Mouse (Mus musculus) intestine, embryonic 14.5 days (tissue): ENCODE measurements at regions not wholly inside any gene's neighbourhood (a gene's known extent, or its start where the extent isn't known, plus 50 kb on each side); places are given as distances from the start of the nearest gene placed in this dataset.

Experiments
- ATAC-seq: fragments of 200-750 bp; cut with Nextera tagmentation; replicated peaks from 2 replicates; pipeline ENCODE4 v1.8.0; 2017; ENCODE audit warnings: low read depth, moderate number of reproducible peaks, moderate TSS enrichment, moderate library complexity; ENCODE audit not compliant: low FRiP score, low TSS enrichment
- DNase-seq: peaks from one replicate; pipeline ENCODE4 v3.0.0-alpha.2; 2018; ENCODE audit warnings: low spot score
- H3K27ac ChIP-seq: fragments of 300-500 bp; sonication (generic); 2 replicates; pipeline ENCODE4 v1.5.1; 2014; ENCODE audit warnings: low read depth, mild to moderate bottlenecking, control low read depth
- H3K27me3 ChIP-seq: fragments of 300-500 bp; sonication (generic); replicated peaks from 2 replicates; pipeline ENCODE4 v1.6.1; 2014; ENCODE audit warnings: low read length, control low read depth; ENCODE audit not compliant: control insufficient read depth, insufficient read depth
- H3K36me3 ChIP-seq: fragments of 300-500 bp; sonication (generic); 2 replicates; pipeline ENCODE4 v1.6.1; 2014; ENCODE audit warnings: low read length, control low read depth; ENCODE audit not compliant: control insufficient read depth, insufficient read depth
- H3K4me1 ChIP-seq: fragments of 300-500 bp; sonication (generic); replicated peaks from 2 replicates; pipeline ENCODE4 v1.6.1; 2014; ENCODE audit warnings: low read length, control low read depth, mixed read lengths; ENCODE audit not compliant: control insufficient read depth, insufficient read depth
- H3K4me2 ChIP-seq: fragments of 300-500 bp; sonication (generic); 2 replicates; pipeline ENCODE4 v1.6.1; 2014; ENCODE audit warnings: low read length
- H3K4me3 ChIP-seq: fragments of 300-500 bp; sonication (generic); 2 replicates; pipeline ENCODE4 v1.5.1; 2014; ENCODE audit warnings: low read depth, low read length, control low read depth, mixed read lengths
- H3K9ac ChIP-seq: fragments of 300-500 bp; sonication (generic); 2 replicates; pipeline ENCODE4 v1.6.1; 2014; ENCODE audit warnings: mild to moderate bottlenecking, low read length
- H3K9me3 ChIP-seq: fragments of 300-500 bp; sonication (generic); 2 replicates; pipeline ENCODE4 v1.6.1; 2016; ENCODE audit warnings: low read length, control low read depth; ENCODE audit not compliant: control insufficient read depth
- WGBS: fragments of 180-500 bp; shearing (Covaris S2); extraction: QIAGEN DNeasy Blood & Tissue Kit; methylation state at CpG from one replicate; pipeline ENCODE4 v1.1.7; 2014; 5-methylcytosine and 5-hydroxymethylcytosine counted together

DNA sequence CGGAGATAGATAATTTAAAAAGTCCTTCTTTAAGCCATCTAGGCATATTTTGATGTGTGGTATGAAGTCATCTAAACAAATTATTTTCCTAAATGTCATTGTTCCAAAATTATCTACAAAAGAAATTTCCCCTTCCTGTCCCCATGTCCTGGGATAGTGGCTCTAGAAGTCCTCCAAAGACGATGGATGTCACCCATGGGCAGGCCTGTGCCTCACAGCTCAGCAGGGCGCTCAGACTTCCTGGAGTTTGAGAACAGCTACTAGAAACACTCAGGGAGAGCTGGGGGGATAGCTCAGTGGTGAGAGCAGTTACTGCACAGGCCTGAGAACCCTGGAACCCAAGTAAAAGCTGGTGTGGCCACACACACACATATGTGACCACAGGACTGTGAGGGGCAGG, 193.5 kb upstream of the Cops8 start:
- Histone ChIP-seq H3K4me3 (no peak overlapping the region), H3K27me3 (no peaks in the 10 kb centered on the region), H3K36me3 (no peaks in the 10 kb centered on the region), H3K4me1 (peaks cover 22% of the 10 kb centered on the region), H3K9me3 (no peaks in the 10 kb centered on the region), H3K4me2 (no peak overlapping the region), H3K27ac (no peak overlapping the region), H3K9ac (no peak overlapping the region)
- 80% methylated on average over 3 of the region's 3 CpGs for WGBS
- ATAC-seq (no peak), DNase-seq (no peak)

- DNase-seq, result no peak
- Histone ChIP-seq H3K27me3 (no peaks in the 10 kb centered on the region), H3K36me3 (no peaks in the 10 kb centered on the region), H3K4me1 (peaks cover 10% of the 10 kb centered on the region), H3K27ac (no peak overlapping the region), H3K4me2 (no peak overlapping the region), H3K9me3 (no peaks in the 10 kb centered on the region), H3K4me3 (no peak overlapping the region), H3K9ac (no peak overlapping the region)
- 43% methylated on average over 9 of the region's 9 CpGs for WGBS
- no peak for ATAC-seq
Observed at GRCm38 (mm10) chr1:90412511-90413045, 190.2 kb upstream of the Cops8 start.

DNA sequence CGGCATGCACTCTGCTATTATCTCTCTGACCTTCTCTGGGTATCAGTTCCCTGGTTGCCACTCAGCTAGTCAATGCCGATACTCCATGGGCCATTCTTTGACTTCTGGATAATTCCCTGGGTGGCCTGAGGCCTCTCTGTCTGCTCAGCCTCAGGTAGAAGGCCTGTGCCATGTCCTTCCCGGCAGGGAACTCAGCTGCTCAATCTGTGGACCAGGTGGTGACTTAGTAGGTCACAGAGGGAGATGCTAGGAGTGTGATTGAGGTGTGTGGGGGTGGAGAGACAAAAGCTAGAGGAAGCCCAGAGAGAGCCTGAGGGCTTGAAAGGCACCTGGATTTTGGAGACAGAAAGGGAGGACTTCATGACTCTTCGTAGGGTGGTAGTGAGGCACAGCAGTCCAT, 188.0 kb upstream of the Cops8 start:
- no peak overlapping the region for H3K27ac ChIP-seq
- no peaks in the 10 kb centered on the region for H3K4me1 ChIP-seq
- ATAC-seq (no peak), DNase-seq (no peak)
- H3K4me3 ChIP-seq, result no peak overlapping the region
- H3K9ac ChIP-seq, result no peak overlapping the region
- H3K9me3 ChIP-seq, result no peaks in the 10 kb centered on the region
- no peaks in the 10 kb centered on the region for H3K36me3 ChIP-seq
- no peaks in the 10 kb centered on the region for H3K27me3 ChIP-seq
- H3K4me2 ChIP-seq, result no peak overlapping the region
- 91% methylated on average over 4 of the region's 4 CpGs for WGBS

DNA sequence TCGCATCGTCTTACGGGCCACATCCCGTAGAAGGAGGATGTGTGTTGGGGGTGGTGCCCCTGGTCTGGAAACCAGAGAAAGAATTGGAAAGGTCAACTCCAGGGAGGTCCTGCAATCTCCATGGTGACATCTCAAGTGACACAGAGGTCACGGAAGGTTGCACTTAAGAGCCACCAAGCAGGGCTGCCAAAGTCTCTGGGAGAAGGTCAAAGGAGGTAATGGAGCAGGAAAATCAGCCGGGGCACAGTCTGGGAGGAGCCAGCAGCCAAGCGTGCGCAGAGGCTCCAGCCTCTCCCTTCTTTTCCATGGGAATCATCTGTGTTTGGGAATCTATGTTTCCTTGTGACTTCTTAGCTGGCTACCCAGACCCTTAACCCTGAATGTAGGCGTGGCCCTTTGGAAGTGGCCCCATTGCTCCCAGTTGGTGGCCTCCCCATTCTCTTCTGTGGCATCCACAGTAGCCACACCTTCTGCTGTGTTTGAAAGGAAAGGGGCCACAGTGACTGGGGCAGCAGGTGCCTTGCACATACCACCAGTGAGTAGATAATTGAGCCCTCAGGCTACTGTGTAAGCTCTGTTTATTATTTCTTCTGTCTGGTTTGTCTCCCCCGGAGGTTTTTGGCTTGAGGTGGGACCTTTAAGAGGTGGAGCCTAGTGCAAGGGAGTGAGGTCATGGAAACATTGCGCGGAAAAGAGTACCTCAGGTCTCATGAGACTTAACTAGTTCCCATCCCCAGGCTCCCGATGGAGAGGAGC, 178.5 kb upstream of the Cops8 start:
- H3K9ac ChIP-seq, result no peak overlapping the region
- ATAC-seq, result no peak
- H3K36me3 ChIP-seq, result no peaks in the 10 kb centered on the region
- WGBS, result 44% methylated on average over 13 of the region's 13 CpGs
- no peaks in the 10 kb centered on the region for H3K27me3 ChIP-seq
- H3K4me1 ChIP-seq, result no peaks in the 10 kb centered on the region
- no peak overlapping the region for H3K4me2 ChIP-seq
- DNase-seq, result no peak
- no peak overlapping the region for H3K27ac ChIP-seq
- 0 out of 2 replicates have a peak, but pooled peaks cover 3% of the 10 kb centered on the region for H3K9me3 ChIP-seq
- H3K4me3 ChIP-seq, result no peak overlapping the region

GRCm38 (mm10) chr1:90428334-90428733, 174.4 kb upstream of the Cops8 start:
- no peak overlapping the region for H3K4me3 ChIP-seq
- DNase-seq (no peak), ATAC-seq (no peak)
- no peak overlapping the region for H3K9ac ChIP-seq
- no peak overlapping the region for H3K27ac ChIP-seq
- H3K36me3 ChIP-seq, result no peaks in the 10 kb centered on the region
- 92% methylated on average over 6 of the region's 6 CpGs for WGBS
- 0 out of 2 replicates have a peak, but pooled peaks cover 3% of the 10 kb centered on the region for H3K9me3 ChIP-seq
- no peak overlapping the region for H3K4me2 ChIP-seq
- H3K27me3 ChIP-seq, result no peaks in the 10 kb centered on the region
- no peaks in the 10 kb centered on the region for H3K4me1 ChIP-seq

DNA sequence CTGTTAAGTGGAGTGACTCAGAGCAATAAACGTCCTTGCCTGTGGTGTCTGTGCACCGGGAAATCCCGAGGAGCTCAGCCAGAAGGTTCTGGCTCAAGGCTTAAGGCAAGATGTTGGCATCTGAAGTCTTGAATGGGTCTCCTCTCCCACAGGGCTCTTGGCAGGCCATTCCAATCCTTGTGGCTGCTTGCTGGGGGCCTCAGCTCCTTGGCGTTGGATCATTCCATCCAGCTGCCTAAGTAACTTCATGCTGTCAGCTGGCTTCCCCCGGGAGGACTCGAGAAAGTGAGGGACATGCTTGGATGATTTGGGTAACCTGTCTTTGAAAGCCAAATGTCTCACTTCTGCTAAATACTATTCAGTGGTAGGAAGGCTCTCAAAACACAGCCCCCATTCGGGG, 174.0 kb upstream of the Cops8 start:
- Histone ChIP-seq H3K4me3 (no peak overlapping the region), H3K4me1 (no peaks in the 10 kb centered on the region), H3K9me3 (0 out of 2 replicates have a peak, but pooled peaks cover 3% of the 10 kb centered on the region), H3K4me2 (no peak overlapping the region), H3K27ac (no peak overlapping the region), H3K27me3 (no peaks in the 10 kb centered on the region), H3K9ac (no peak overlapping the region), H3K36me3 (no peaks in the 10 kb centered on the region)
- DNase-seq, result no peak
- WGBS, result 81% methylated on average over 7 of the region's 7 CpGs
- ATAC-seq, result no peak

DNA sequence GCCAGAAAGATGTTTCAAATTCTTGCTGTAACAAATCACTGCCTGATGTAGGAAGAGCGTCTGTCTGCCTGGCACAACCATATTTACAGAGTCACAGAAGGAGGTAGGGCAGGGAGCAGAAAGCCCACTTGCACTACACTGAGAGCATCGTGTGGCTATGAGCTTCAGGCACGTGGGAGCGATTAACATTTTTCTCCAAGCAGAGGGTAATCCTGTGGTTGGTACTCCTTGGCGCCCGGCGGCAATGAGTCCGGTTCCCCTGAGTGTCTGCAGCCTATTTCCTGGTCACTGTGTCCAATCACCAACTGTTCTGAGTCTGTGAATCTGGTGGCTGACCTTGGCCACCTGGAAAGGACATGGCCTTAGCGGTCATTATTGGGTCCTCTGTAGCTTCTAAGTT, 172.3 kb upstream of the Cops8 start:
- ATAC-seq, result no peak
- Histone ChIP-seq H3K4me1 (no peaks in the 10 kb centered on the region), H3K27me3 (no peaks in the 10 kb centered on the region), H3K27ac (no peak overlapping the region), H3K9ac (no peak overlapping the region), H3K4me3 (no peak overlapping the region), H3K36me3 (no peaks in the 10 kb centered on the region), H3K9me3 (0 out of 2 replicates have a peak, but pooled peaks cover 3% of the 10 kb centered on the region), H3K4me2 (no peak overlapping the region)
- no peak for DNase-seq
- 82% methylated on average over 9 of the region's 9 CpGs for WGBS

DNA sequence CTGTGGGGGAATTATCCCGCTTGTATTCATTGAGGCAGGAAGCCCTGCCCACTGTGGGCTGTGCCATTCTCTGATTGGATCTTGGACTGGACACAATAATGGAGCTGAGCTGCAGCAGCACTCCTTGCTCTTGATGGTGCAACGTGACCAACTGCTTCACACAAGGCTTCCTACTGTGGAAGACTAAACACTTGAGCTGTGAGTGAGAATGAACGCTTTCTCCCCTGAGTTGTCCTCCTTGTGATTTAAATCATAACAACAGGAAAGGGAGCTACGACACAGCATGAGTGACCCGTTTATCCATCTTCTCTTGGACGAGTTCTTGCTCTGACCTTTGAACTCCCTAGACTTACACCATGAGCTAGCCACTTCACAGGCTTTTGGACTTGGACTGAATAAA, 171.0 kb upstream of the Cops8 start:
- WGBS, result 61% methylated on average over 6 of the region's 6 CpGs
- Histone ChIP-seq H3K9ac (no peak overlapping the region), H3K9me3 (0 out of 2 replicates have a peak, but pooled peaks cover 3% of the 10 kb centered on the region), H3K4me2 (no peak overlapping the region), H3K27ac (no peak overlapping the region), H3K4me3 (no peak overlapping the region), H3K4me1 (no peaks in the 10 kb centered on the region), H3K27me3 (no peaks in the 10 kb centered on the region), H3K36me3 (no peaks in the 10 kb centered on the region)
- ATAC-seq (no peak), DNase-seq (no peak)

GRCm38 (mm10) chr1:90433911-90434310, 168.9 kb upstream of the Cops8 start:
- 82% methylated on average over 5 of the region's 5 CpGs for WGBS

More at GRCm38 (mm10) chr1:90433911-90434310, 168.9 kb upstream of the Cops8 start:
- no peak for ATAC-seq
- Histone ChIP-seq H3K27ac (no peak overlapping the region), H3K36me3 (no peaks in the 10 kb centered on the region), H3K9me3 (no peaks in the 10 kb centered on the region), H3K4me2 (no peak overlapping the region), H3K9ac (no peak overlapping the region), H3K27me3 (no peaks in the 10 kb centered on the region), H3K4me1 (no peaks in the 10 kb centered on the region), H3K4me3 (no peak overlapping the region)
- no peak for DNase-seq
